Mouse (Mus musculus): Measurements from ENCODE around the gene Traf3ip1. TPM values are rescaled to one million over a fixed set of nuclear protein-coding genes. Genes with fewer than 3 reads are reported as not detected.

Traf3ip1 gene
- polyA plus RNA-seq, 2 experiments: 5.1 to 16.7 TPM

GRCm38 (mm10) chr1:91450851-91451250 lies 43.6 kb upstream of the Traf3ip1 start:
- Histone ChIP-seq H3K4me1 (ENCODE audit: control insufficient read depth, insufficient read depth, low read length) (peaks cover 6% of the 10 kb centered on the region), H3K27me3 (ENCODE audit: control insufficient read depth, insufficient read depth, low read length) (no peaks in the 10 kb centered on the region), H3K4me2 (replicated peaks; ENCODE audit: low read depth, low read length, severe bottlenecking) (no peak overlapping the region), H3K9ac (ENCODE audit: low read depth, low read length, severe bottlenecking) (no peak overlapping the region), H3K4me3 (replicated peaks; ENCODE audit: low read length) (no peak overlapping the region), H3K9me3 (ENCODE audit: control insufficient read depth, low read length) (peaks cover 6% of the 10 kb centered on the region; the same call in 1 of the 2 replicates), H3K36me3 (ENCODE audit: control insufficient read depth, insufficient read depth, low read length) (peaks cover 15% of the 10 kb centered on the region), H3K27ac (replicated peaks; ENCODE audit: low read depth, low read length) (no peak overlapping the region)
- 82% methylated on average over 5 of the region's 5 CpGs for WGBS
- DNase-seq (ENCODE audit: low spot score) (no peak), ATAC-seq (ENCODE audit: low FRiP score, low read depth) (no peak)
- TF ChIP-seq POLR2A (IDR thresholded peaks at IDR 0.05; ENCODE audit: borderline replicate concordance, extremely low read depth, insufficient read depth, insufficient read length): no peak

- 49% methylated on average over 5 of the region's 5 CpGs for WGBS
- no peak for TF ChIP-seq POLR2A (IDR thresholded peaks at IDR 0.05; ENCODE audit: borderline replicate concordance, extremely low read depth, insufficient read depth, insufficient read length)
- H3K9me3 ChIP-seq (ENCODE audit: control insufficient read depth, low read length): peaks cover 6% of the 10 kb centered on the region; the same call in 1 of the 2 replicates
- no peak overlapping the region for H3K9ac ChIP-seq (ENCODE audit: low read depth, low read length, severe bottlenecking)
- H3K4me3 ChIP-seq (replicated peaks; ENCODE audit: low read length): no peak overlapping the region
- H3K4me2 ChIP-seq (replicated peaks; ENCODE audit: low read depth, low read length, severe bottlenecking): no peak overlapping the region
- H3K27ac ChIP-seq (replicated peaks; ENCODE audit: low read depth, low read length): no peak overlapping the region
- peaks cover 13% of the 10 kb centered on the region for H3K4me1 ChIP-seq (ENCODE audit: control insufficient read depth, insufficient read depth, low read length)
- DNase-seq (ENCODE audit: low spot score) (no peak), ATAC-seq (ENCODE audit: low FRiP score, low read depth) (no peak)
- no peaks in the 10 kb centered on the region for H3K27me3 ChIP-seq (ENCODE audit: control insufficient read depth, insufficient read depth, low read length)
- H3K36me3 ChIP-seq (ENCODE audit: control insufficient read depth, insufficient read depth, low read length): peaks cover 15% of the 10 kb centered on the region
Measured at GRCm38 (mm10) chr1:91451547-91452084, 42.8 kb upstream of the Traf3ip1 start.

- Histone ChIP-seq H3K27ac (replicated peaks; ENCODE audit: low read depth, low read length) (no peak overlapping the region), H3K27me3 (ENCODE audit: control insufficient read depth, insufficient read depth, low read length) (no peaks in the 10 kb centered on the region), H3K9ac (ENCODE audit: low read depth, low read length, severe bottlenecking) (no peak overlapping the region), H3K4me2 (replicated peaks; ENCODE audit: low read depth, low read length, severe bottlenecking) (no peak overlapping the region), H3K36me3 (ENCODE audit: control insufficient read depth, insufficient read depth, low read length) (no peaks in the 10 kb centered on the region), H3K9me3 (ENCODE audit: control insufficient read depth, low read length) (no peaks in the 10 kb centered on the region), H3K4me1 (ENCODE audit: control insufficient read depth, insufficient read depth, low read length) (peaks cover 29% of the 10 kb centered on the region), H3K4me3 (replicated peaks; ENCODE audit: low read length) (no peak overlapping the region)
- DNase-seq (ENCODE audit: low spot score) (no peak), ATAC-seq (ENCODE audit: low FRiP score, low read depth) (no peak)
- no peak for TF ChIP-seq POLR2A (IDR thresholded peaks at IDR 0.05; ENCODE audit: borderline replicate concordance, extremely low read depth, insufficient read depth, insufficient read length)
- WGBS: 83% methylated on average over 9 of the region's 9 CpGs
Measured at GRCm38 (mm10) chr1:91453932-91454331, 40.5 kb upstream of the Traf3ip1 start.

- no peak overlapping the region for H3K4me3 ChIP-seq (replicated peaks; ENCODE audit: low read length)
- H3K9ac ChIP-seq (ENCODE audit: low read depth, low read length, severe bottlenecking): no peak overlapping the region
- no peaks in the 10 kb centered on the region for H3K36me3 ChIP-seq (ENCODE audit: control insufficient read depth, insufficient read depth, low read length)
- H3K9me3 ChIP-seq (ENCODE audit: control insufficient read depth, low read length): no peaks in the 10 kb centered on the region
- DNase-seq (ENCODE audit: low spot score) (no peak), ATAC-seq (ENCODE audit: low FRiP score, low read depth) (no peak)
- WGBS: 86% methylated on average over 3 of the region's 3 CpGs
- H3K4me1 ChIP-seq (ENCODE audit: control insufficient read depth, insufficient read depth, low read length): peaks cover 29% of the 10 kb centered on the region
- no peak for TF ChIP-seq POLR2A (IDR thresholded peaks at IDR 0.05; ENCODE audit: borderline replicate concordance, extremely low read depth, insufficient read depth, insufficient read length)
- no peak overlapping the region for H3K27ac ChIP-seq (replicated peaks; ENCODE audit: low read depth, low read length)
- H3K27me3 ChIP-seq (ENCODE audit: control insufficient read depth, insufficient read depth, low read length): no peaks in the 10 kb centered on the region
- no peak overlapping the region for H3K4me2 ChIP-seq (replicated peaks; ENCODE audit: low read depth, low read length, severe bottlenecking)
Measured at GRCm38 (mm10) chr1:91454366-91454765, 40.1 kb upstream of the Traf3ip1 start.

- H3K4me2 ChIP-seq (replicated peaks; ENCODE audit: low read depth, low read length, severe bottlenecking): no peak overlapping the region
- 91% methylated on average over 3 of the region's 3 CpGs for WGBS
Measured at GRCm38 (mm10) chr1:91454927-91455326, 39.5 kb upstream of the Traf3ip1 start.

More at GRCm38 (mm10) chr1:91454927-91455326, 39.5 kb upstream of the Traf3ip1 start:
- peaks cover 32% of the 10 kb centered on the region for H3K4me1 ChIP-seq (ENCODE audit: control insufficient read depth, insufficient read depth, low read length)
- ATAC-seq (ENCODE audit: low FRiP score, low read depth) (no peak), DNase-seq (ENCODE audit: low spot score) (no peak)
- no peaks in the 10 kb centered on the region for H3K9me3 ChIP-seq (ENCODE audit: control insufficient read depth, low read length)
- H3K27me3 ChIP-seq (ENCODE audit: control insufficient read depth, insufficient read depth, low read length): no peaks in the 10 kb centered on the region
- TF ChIP-seq POLR2A (IDR thresholded peaks at IDR 0.05; ENCODE audit: borderline replicate concordance, extremely low read depth, insufficient read depth, insufficient read length): no peak
- H3K27ac ChIP-seq (replicated peaks; ENCODE audit: low read depth, low read length): no peak overlapping the region
- no peaks in the 10 kb centered on the region for H3K36me3 ChIP-seq (ENCODE audit: control insufficient read depth, insufficient read depth, low read length)
- H3K4me3 ChIP-seq (replicated peaks; ENCODE audit: low read length): no peak overlapping the region
- H3K9ac ChIP-seq (ENCODE audit: low read depth, low read length, severe bottlenecking): no peak overlapping the region

Data from limb, embryonic 14.5 days (tissue).